Mouse (Mus musculus) ES-E14 (cell line): Measurements from ENCODE around the gene Olfr341.

Source experiments
- CHD2 ChIP-seq: IDR thresholded peaks from 2 replicates; pipeline ENCODE4 v1.6.1; 2014; ENCODE audit warnings: mild to moderate bottlenecking, low read depth, low read length, inconsistent platforms
- MAFK ChIP-seq: IDR thresholded peaks from 2 replicates; pipeline ENCODE4 v1.6.1; 2014; ENCODE audit warnings: mild to moderate bottlenecking, low read depth, low read length, inconsistent platforms; ENCODE audit not compliant: insufficient read depth
- ZC3H11A ChIP-seq: IDR thresholded peaks from 2 replicates; pipeline ENCODE4 v1.6.1; 2012; ENCODE audit warnings: low read depth, mild to moderate bottlenecking, inconsistent platforms, low read length, borderline replicate concordance

DNA sequence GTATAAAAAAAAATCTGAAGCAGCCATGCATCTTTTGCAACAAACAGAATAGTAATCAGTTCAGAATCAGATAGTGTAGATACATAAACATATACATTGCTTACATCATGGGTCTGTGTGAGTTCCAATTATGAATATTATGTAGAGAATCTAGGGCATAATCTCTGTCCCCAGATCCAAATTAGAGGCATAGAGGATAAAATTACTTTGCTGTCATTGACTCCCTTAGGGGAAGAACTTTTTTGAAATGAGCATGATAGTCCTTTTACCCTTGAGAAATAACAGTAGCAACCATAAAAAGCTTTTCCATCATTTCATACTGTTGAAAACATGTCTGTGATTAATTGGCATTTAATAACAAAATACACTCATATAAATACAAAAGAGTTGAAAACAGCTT, at the start of gene Olfr341:
- TF ChIP-seq ZC3H11A (no peak), MAFK (no peak), CHD2 (no peak)
